Mouse (Mus musculus): ENCODE results near the gene P2rx5.

DNA sequence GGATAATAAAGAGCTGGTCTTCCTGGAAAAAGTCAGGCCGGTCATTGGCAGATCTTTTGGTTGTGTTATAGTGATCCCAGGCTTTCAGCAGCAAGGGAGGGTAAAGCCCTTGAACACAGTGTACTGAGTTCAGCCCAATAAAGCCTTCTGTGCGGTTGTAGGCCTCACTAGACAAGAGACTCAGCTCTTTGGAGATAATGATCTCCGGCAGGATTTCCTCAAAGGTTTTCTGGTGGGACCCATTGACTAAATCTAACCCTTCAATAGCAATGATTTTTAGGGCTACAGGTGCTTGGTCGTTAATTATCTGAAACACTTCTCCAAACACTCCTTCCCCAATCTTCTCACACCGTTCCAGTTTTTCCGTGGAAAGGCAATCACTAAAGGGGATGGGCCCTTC, 23.6 kb upstream of the P2rx5 start:
- TF ChIP-seq CTCF (IDR thresholded peaks at IDR 0.05) (no peak), EP300 (IDR thresholded peaks at IDR 0.05) (no peak)

All from lung, postnatal 0 days (tissue).